Mouse (Mus musculus) megakaryocyte, embryonic 14.5 days (primary cell): ENCODE results near the gene Pou6f1.

Source experiments
- FLI1 ChIP-seq: IDR thresholded peaks from 2 replicates; pipeline ENCODE4 v1.6.1; 2012; ENCODE audit warnings: low read length, inconsistent platforms, mixed read lengths
- GATA1 ChIP-seq: IDR thresholded peaks from 3 replicates; pipeline ENCODE4 v1.6.1; 2012; ENCODE audit warnings: mixed read lengths, low read length, inconsistent platforms, borderline replicate concordance

- TF ChIP-seq GATA1 (no peak), FLI1 (no peak)
Measured at GRCm38 (mm10) chr15:100615825-100616220, 16.0 kb upstream of the Pou6f1 start.
